ENCODE assay signal across 7 mouse cellular contexts in the genomic region with DNA sequence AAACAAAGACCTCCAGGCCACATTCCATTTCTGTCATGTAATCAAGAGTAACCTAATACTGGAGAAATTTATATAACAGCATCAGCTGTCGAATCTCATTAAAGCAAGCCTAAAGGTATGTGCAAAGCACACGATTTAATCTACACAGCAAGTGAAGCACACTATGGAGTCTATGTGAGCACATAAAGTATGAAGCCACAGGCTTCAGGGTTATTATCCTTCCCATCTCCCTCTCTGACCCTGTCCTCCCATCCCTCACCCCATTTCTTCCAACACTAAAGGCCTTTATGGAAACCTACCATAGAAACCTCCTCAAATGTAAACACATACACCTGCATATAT. TPM values are rescaled to one million over a fixed set of nuclear protein-coding genes. Genes with fewer than 3 reads are reported as not detected.
DNase-seq lines count a peak whose midpoint lies in the region; ATAC-seq lines count a peak whose summit lies in the region.

No protein-coding gene starts in this region.

- ATAC-seq in kidney, embryonic 14.5 days (ENCODE audit: low FRiP score, low TSS enrichment): peak; percentile 46
- ATAC-seq in embryonic facial prominence, embryonic 14.5 days (ENCODE audit: low read depth): no peak; the same call in 1 of the 2 replicates
- ATAC-seq in hindbrain, embryonic 11.5 days (ENCODE audit: low FRiP score): peak; percentile 33; the same call in 1 of the 2 replicates
- no peak; the same call in 1 of the 2 replicates for ATAC-seq in midbrain, embryonic 16.5 days

- no peaks in the 10 kb centered on the region for H3K36me3 ChIP-seq in kidney, embryonic 14.5 days (ENCODE audit: control insufficient read depth, insufficient read depth, low read length)
- peaks cover 5% of the 10 kb centered on the region; the same call in 1 of the 2 replicates for H3K36me3 ChIP-seq in embryonic facial prominence, embryonic 14.5 days (ENCODE audit: control insufficient read depth, insufficient read depth, low read length)
- H3K36me3 ChIP-seq in hindbrain, embryonic 11.5 days (ENCODE audit: control insufficient read depth, insufficient read depth, low read length): no peaks in the 10 kb centered on the region
- no peaks in the 10 kb centered on the region for H3K36me3 ChIP-seq in midbrain, embryonic 16.5 days (ENCODE audit: control insufficient read depth, insufficient read depth, low read length)

- no peak for DNase-seq in kidney, postnatal 4 days
- DNase-seq in embryonic facial prominence, embryonic 14.5 days (ENCODE audit: low spot score): no peak
- no peak for DNase-seq in hindbrain, embryonic 11.5 days (ENCODE audit: low spot score)
- no peak for DNase-seq in T-cell, adult 2 months (ENCODE audit: low spot score)
- no peak for DNase-seq in MN1 (ENCODE audit: low spot score)

- no peaks in the 10 kb centered on the region for H3K9me3 ChIP-seq in kidney, embryonic 14.5 days (ENCODE audit: control insufficient read depth, low read length)
- no peaks in the 10 kb centered on the region for H3K9me3 ChIP-seq in embryonic facial prominence, embryonic 14.5 days (ENCODE audit: control insufficient read depth, low read length)
- no peaks in the 10 kb centered on the region for H3K9me3 ChIP-seq in hindbrain, embryonic 11.5 days (ENCODE audit: control insufficient read depth, low read length)
- H3K9me3 ChIP-seq in midbrain, embryonic 16.5 days (replicated peaks; ENCODE audit: control insufficient read depth, low read length, poor library complexity, severe bottlenecking): no peaks in the 10 kb centered on the region

- H3K4me2 ChIP-seq in kidney, embryonic 14.5 days (replicated peaks; ENCODE audit: low read depth, low read length): no peak overlapping the region
- H3K4me2 ChIP-seq in embryonic facial prominence, embryonic 14.5 days (ENCODE audit: low read depth, low read length): no peak overlapping the region
- no peak overlapping the region for H3K4me2 ChIP-seq in hindbrain, embryonic 11.5 days (replicated peaks; ENCODE audit: low read depth, low read length)
- no peak overlapping the region for H3K4me2 ChIP-seq in midbrain, embryonic 16.5 days (ENCODE audit: low read length)

- WGBS in kidney, embryonic 14.5 days: 29% methylated on average over 2 of the region's 2 CpGs
- 11% methylated on average over 2 of the region's 2 CpGs for WGBS in embryonic facial prominence, embryonic 14.5 days
- WGBS in hindbrain, embryonic 11.5 days: 43% methylated on average over 2 of the region's 2 CpGs
- 12% methylated on average over 2 of the region's 2 CpGs for WGBS in midbrain, embryonic 16.5 days

- H3K27ac ChIP-seq in kidney, embryonic 14.5 days (ENCODE audit: low read depth, low read length): peak overlapping the region; percentile 73; the same call in 1 of the 2 replicates
- peak overlapping the region; percentile 58 for H3K27ac ChIP-seq in embryonic facial prominence, embryonic 14.5 days (replicated peaks; ENCODE audit: low read depth, low read length)
- H3K27ac ChIP-seq in hindbrain, embryonic 11.5 days (ENCODE audit: low read depth, low read length): peak overlapping the region; percentile 75
- H3K27ac ChIP-seq in midbrain, embryonic 16.5 days (ENCODE audit: low read length): peak overlapping the region; percentile 53

- H3K4me3 ChIP-seq in kidney, embryonic 14.5 days (ENCODE audit: low read length): no peak overlapping the region
- no peak overlapping the region for H3K4me3 ChIP-seq in embryonic facial prominence, embryonic 14.5 days (ENCODE audit: low read depth, low read length)
- H3K4me3 ChIP-seq in hindbrain, embryonic 11.5 days (ENCODE audit: low read depth, low read length): no peak overlapping the region
- no peak overlapping the region for H3K4me3 ChIP-seq in midbrain, embryonic 16.5 days (ENCODE audit: low read depth, low read length)

- peaks cover 12% of the 10 kb centered on the region for H3K4me1 ChIP-seq in kidney, embryonic 14.5 days (ENCODE audit: control insufficient read depth, insufficient read depth, low read length)
- peaks cover 13% of the 10 kb centered on the region for H3K4me1 ChIP-seq in embryonic facial prominence, embryonic 14.5 days (ENCODE audit: control insufficient read depth, insufficient read depth, low read length)
- peaks cover 2% of the 10 kb centered on the region; the same call in 1 of the 2 replicates for H3K4me1 ChIP-seq in hindbrain, embryonic 11.5 days (replicated peaks; ENCODE audit: control insufficient read depth, insufficient read depth, low read length)
- peaks cover 15% of the 10 kb centered on the region for H3K4me1 ChIP-seq in midbrain, embryonic 16.5 days (ENCODE audit: control insufficient read depth, insufficient read depth, low read length)

- no peak overlapping the region for H3K9ac ChIP-seq in kidney, embryonic 14.5 days (ENCODE audit: low read depth, low read length)
- H3K9ac ChIP-seq in embryonic facial prominence, embryonic 14.5 days (ENCODE audit: low read depth, low read length): no peak overlapping the region
- no peak overlapping the region for H3K9ac ChIP-seq in hindbrain, embryonic 11.5 days (ENCODE audit: low read depth, low read length)
- no peak overlapping the region for H3K9ac ChIP-seq in midbrain, embryonic 16.5 days (ENCODE audit: low read depth, low read length)

- no peaks in the 10 kb centered on the region for H3K27me3 ChIP-seq in kidney, embryonic 14.5 days (ENCODE audit: control insufficient read depth, insufficient read depth, low read length)
- no peaks in the 10 kb centered on the region for H3K27me3 ChIP-seq in embryonic facial prominence, embryonic 14.5 days (replicated peaks; ENCODE audit: control insufficient read depth, insufficient read depth, low read length)
- no peaks in the 10 kb centered on the region for H3K27me3 ChIP-seq in hindbrain, embryonic 11.5 days (ENCODE audit: control insufficient read depth, insufficient read depth, low read length)
- H3K27me3 ChIP-seq in midbrain, embryonic 16.5 days (ENCODE audit: control insufficient read depth, insufficient read depth, low read depth, low read length): no peaks in the 10 kb centered on the region

RNA-seq across cellular contexts. Expression of a gene that starts 37.0 kb away (rescaled TPM):
- polyA plus RNA-seq in kidney, embryonic 14.5 days (2014; fragmentation: Nextera tagmentation; extraction: Ambion mirVana): 10.1 and 26.8 TPM in 2 replicates
- 38.4 and 40.2 TPM in 2 replicates for polyA plus RNA-seq in embryonic facial prominence, embryonic 14.5 days (2014; fragmentation: Nextera tagmentation; extraction: Ambion mirVana)
- 38.8 and 42.1 TPM in 2 replicates for polyA plus RNA-seq in hindbrain, embryonic 11.5 days (2014; fragmentation: Nextera tagmentation; extraction: Ambion mirVana)
- 29.8 and 32.0 TPM in 2 replicates for polyA plus RNA-seq in midbrain, embryonic 16.5 days (2015; fragmentation: Nextera tagmentation; extraction: Ambion mirVana)

Comparison
In these comparisons a context has a peak if more than half of its experiments do, and no peak if none do; other contexts are left out.
1. ATAC-seq: peak in kidney, embryonic 14.5 days (single experiment) and hindbrain, embryonic 11.5 days (single experiment); none in embryonic facial prominence, embryonic 14.5 days (single experiment) and midbrain, embryonic 16.5 days (single experiment).
2. Peak in every context shown above with its lines, with median percentiles within 50 percentile points of each other: H3K27ac ChIP-seq.